Mouse (Mus musculus) heart, embryonic 15.5 days (tissue): ENCODE results near the gene C1qtnf1. TPM values are rescaled to one million over a fixed set of nuclear protein-coding genes. Genes with fewer than 3 reads are reported as not detected.
A peak's percentile ranks its signal among the peaks of the same experiment; 100 is the strongest.
"Not testable (repeated sequence)": the region's sequence is repeated elsewhere in the genome, so short reads cannot be mapped to it uniquely, and the experiment has no call there.

Experiments
- ATAC-seq: fragments of 200-750 bp; cut with Nextera tagmentation; replicated peaks from 2 replicates; pipeline ENCODE4 v1.8.0; 2017; ENCODE audit warnings: low read depth, moderate TSS enrichment; ENCODE audit not compliant: insufficient number of reproducible peaks, insufficient read depth, low FRiP score
- H3K27ac ChIP-seq: fragments of 300-500 bp; sonication (generic); 2 replicates; pipeline ENCODE4 v1.5.1; 2015; ENCODE audit warnings: mild to moderate bottlenecking, inconsistent platforms
- H3K27me3 ChIP-seq: fragments of 300-500 bp; sonication (generic); 2 replicates; pipeline ENCODE4 v1.6.1; 2015; ENCODE audit warnings: inconsistent platforms
- H3K36me3 ChIP-seq: fragments of 300-500 bp; sonication (generic); 2 replicates; pipeline ENCODE4 v1.6.1; 2015; ENCODE audit warnings: mild to moderate bottlenecking, inconsistent platforms
- H3K4me1 ChIP-seq: fragments of 300-500 bp; sonication (generic); replicated peaks from 2 replicates; pipeline ENCODE4 v1.6.1; 2015; ENCODE audit warnings: inconsistent platforms
- H3K4me2 ChIP-seq: fragments of 300-500 bp; sonication (generic); 2 replicates; pipeline ENCODE4 v1.6.1; 2015; ENCODE audit warnings: inconsistent platforms, mild to moderate bottlenecking, moderate library complexity
- H3K4me3 ChIP-seq: fragments of 300-500 bp; sonication (generic); 2 replicates; pipeline ENCODE4 v1.5.1; 2015; ENCODE audit warnings: mild to moderate bottlenecking, inconsistent platforms
- H3K9ac ChIP-seq: fragments of 300-500 bp; sonication (generic); 2 replicates; pipeline ENCODE4 v1.6.1; 2015; ENCODE audit warnings: mild to moderate bottlenecking, inconsistent platforms
- H3K9me3 ChIP-seq: fragments of 300-500 bp; sonication (generic); replicated peaks from 2 replicates; pipeline ENCODE4 v1.6.1; 2016; ENCODE audit warnings: inconsistent platforms
- WGBS: fragments of 180-500 bp; shearing (Covaris S2); methylation state at CpG from one replicate; pipeline ENCODE4 v1.1.7; 2015; ENCODE audit warnings: mixed read lengths; 5-methylcytosine and 5-hydroxymethylcytosine counted together
- polyA plus RNA-seq: library from polyadenylated mRNA; unstranded; fragments of >200 nt; fragmentation: Nextera tagmentation; extraction: Ambion mirVana; gene quantifications from 2 replicates; pipeline ENCODE4 v1.2.1, GENCODE M21; 2015

Gene C1qtnf1
- 7.9 and 10.1 TPM in 2 replicates for polyA plus RNA-seq

GRCm38 (mm10) chr11:118427986-118428385 lies at the start of gene C1qtnf1:
C1qtnf1 (plus strand) TSS chr11:118428203.
- Histone ChIP-seq H3K27me3 (no peaks in the 10 kb centered on the region; the same call in 1 of the 2 replicates), H3K9me3 (no peaks in the 10 kb centered on the region), H3K9ac (peak within 1 kb of the TSS; percentile 26), H3K4me3 (peak within 1 kb of the TSS; percentile 43), H3K27ac (peak within 1 kb of the TSS; percentile 80), H3K36me3 (no peaks in the 10 kb centered on the region), H3K4me2 (peak within 1 kb of the TSS; percentile 61), H3K4me1 (peaks cover 70% of the 10 kb centered on the region)
- 0 out of 2 replicates have a peak, but pooled peaks have one; percentile 15 for ATAC-seq
- WGBS = 1% methylated on average over 8 of the region's 8 CpGs

GRCm38 (mm10) chr11:118378656-118379055 lies 49.3 kb upstream of the C1qtnf1 start:
- H3K9me3 ChIP-seq = no peaks in the 10 kb centered on the region
- 82% methylated on average over 6 of the region's 6 CpGs for WGBS
- peaks cover 12% of the 10 kb centered on the region for H3K4me1 ChIP-seq
- H3K36me3 ChIP-seq = no peaks in the 10 kb centered on the region
- 0 out of 2 replicates have a peak, but pooled peaks cover 6% of the 10 kb centered on the region for H3K27me3 ChIP-seq
- no peak overlapping the region for H3K4me3 ChIP-seq
- H3K27ac ChIP-seq = no peak overlapping the region
- ATAC-seq = no peak
- no peak overlapping the region for H3K9ac ChIP-seq
- H3K4me2 ChIP-seq = no peak overlapping the region

GRCm38 (mm10) chr11:118379251-118380009 lies 48.6 kb upstream of the C1qtnf1 start:
- Histone ChIP-seq H3K4me2 (no peak overlapping the region), H3K9ac (no peak overlapping the region)

GRCm38 (mm10) chr11:118387816-118388215 lies 40.2 kb upstream of the C1qtnf1 start:
- H3K9ac ChIP-seq, H3K9me3 ChIP-seq, H3K36me3 ChIP-seq, H3K27me3 ChIP-seq, ATAC-seq, H3K27ac ChIP-seq, H3K4me1 ChIP-seq, H3K4me2 ChIP-seq, H3K4me3 ChIP-seq: not testable (repeated sequence)
- WGBS = 88% methylated on average over 13 of the region's 13 CpGs

More at GRCm38 (mm10) chr11:118379251-118380009, 48.6 kb upstream of the C1qtnf1 start:
- 37% methylated on average over 11 of the region's 11 CpGs for WGBS
- no peaks in the 10 kb centered on the region for H3K9me3 ChIP-seq
- H3K27me3 ChIP-seq = 0 out of 2 replicates have a peak, but pooled peaks cover 6% of the 10 kb centered on the region
- H3K27ac ChIP-seq = no peak overlapping the region
- no peak overlapping the region for H3K4me3 ChIP-seq
- H3K36me3 ChIP-seq = no peaks in the 10 kb centered on the region
- H3K4me1 ChIP-seq = peaks cover 12% of the 10 kb centered on the region
- ATAC-seq = peak; percentile 62

- Histone ChIP-seq H3K4me2 (no peak overlapping the region), H3K36me3 (no peaks in the 10 kb centered on the region), H3K27ac (no peak overlapping the region), H3K9ac (no peak overlapping the region), H3K4me3 (no peak overlapping the region), H3K4me1 (no peaks in the 10 kb centered on the region), H3K9me3 (no peaks in the 10 kb centered on the region), H3K27me3 (no peaks in the 10 kb centered on the region)
- WGBS = 59% methylated on average over 5 of the region's 5 CpGs
- no peak for ATAC-seq
Measured at GRCm38 (mm10) chr11:118393991-118394390, 34.0 kb upstream of the C1qtnf1 start.

- no peaks in the 10 kb centered on the region for H3K9me3 ChIP-seq
- peaks cover 1% of the 10 kb centered on the region for H3K4me1 ChIP-seq
- H3K36me3 ChIP-seq = no peaks in the 10 kb centered on the region
- 59% methylated on average over 6 of the region's 6 CpGs for WGBS
- H3K4me3 ChIP-seq = no peak overlapping the region
- no peak overlapping the region for H3K4me2 ChIP-seq
- H3K27me3 ChIP-seq = no peaks in the 10 kb centered on the region
- ATAC-seq = no peak
- no peak overlapping the region for H3K9ac ChIP-seq
- no peak overlapping the region for H3K27ac ChIP-seq
Measured at GRCm38 (mm10) chr11:118394538-118394937, 33.5 kb upstream of the C1qtnf1 start.

GRCm38 (mm10) chr11:118397806-118398530 lies 30.0 kb upstream of the C1qtnf1 start:
- Histone ChIP-seq H3K9me3 (no peaks in the 10 kb centered on the region), H3K4me3 (no peak overlapping the region), H3K4me1 (peaks cover 30% of the 10 kb centered on the region), H3K36me3 (no peaks in the 10 kb centered on the region), H3K27me3 (no peaks in the 10 kb centered on the region), H3K9ac (no peak overlapping the region), H3K27ac (no peak overlapping the region), H3K4me2 (no peak overlapping the region)
- WGBS = 88% methylated on average over 26 of the region's 26 CpGs
- no peak for ATAC-seq

GRCm38 (mm10) chr11:118399891-118400565 lies 28.0 kb upstream of the C1qtnf1 start:
- WGBS = 39% methylated on average over 5 of the region's 5 CpGs
- no peak for ATAC-seq
- Histone ChIP-seq H3K9me3 (no peaks in the 10 kb centered on the region), H3K4me3 (0 out of 2 replicates have a peak overlapping the region, but pooled peaks have one; percentile 12), H3K4me2 (peak overlapping the region; percentile 36), H3K27ac (peak overlapping the region; percentile 53), H3K4me1 (peaks cover 30% of the 10 kb centered on the region), H3K27me3 (no peaks in the 10 kb centered on the region), H3K9ac (no peak overlapping the region), H3K36me3 (no peaks in the 10 kb centered on the region)

- peak; percentile 32 for ATAC-seq
- H3K4me3 ChIP-seq = 0 out of 2 replicates have a peak overlapping the region, but pooled peaks have one; percentile 12
- no peaks in the 10 kb centered on the region for H3K36me3 ChIP-seq
- H3K27me3 ChIP-seq = no peaks in the 10 kb centered on the region
- peak overlapping the region; percentile 53 for H3K27ac ChIP-seq
- peak overlapping the region; percentile 36 for H3K4me2 ChIP-seq
- WGBS = 21% methylated on average over 6 of the region's 6 CpGs
- no peaks in the 10 kb centered on the region for H3K9me3 ChIP-seq
- H3K9ac ChIP-seq = no peak overlapping the region
- peaks cover 30% of the 10 kb centered on the region for H3K4me1 ChIP-seq
Measured at GRCm38 (mm10) chr11:118400566-118400936, 27.5 kb upstream of the C1qtnf1 start.

GRCm38 (mm10) chr11:118401195-118401594 lies 26.8 kb upstream of the C1qtnf1 start:
- 0 out of 2 replicates have a peak overlapping the region, but pooled peaks have one; percentile 19 for H3K9ac ChIP-seq
- ATAC-seq = no peak

More at GRCm38 (mm10) chr11:118401195-118401594, 26.8 kb upstream of the C1qtnf1 start:
- peaks cover 4% of the 10 kb centered on the region; the same call in 1 of the 2 replicates for H3K36me3 ChIP-seq
- H3K27me3 ChIP-seq = no peaks in the 10 kb centered on the region
- WGBS = 75% methylated on average over 4 of the region's 4 CpGs
- H3K4me2 ChIP-seq = peak overlapping the region; percentile 36
- peak overlapping the region; percentile 13 for H3K4me3 ChIP-seq
- H3K9me3 ChIP-seq = no peaks in the 10 kb centered on the region
- peaks cover 35% of the 10 kb centered on the region for H3K4me1 ChIP-seq
- H3K27ac ChIP-seq = peak overlapping the region; percentile 53
